Mouse (Mus musculus) CD4-positive, CD25-positive, alpha-beta regulatory T cell, adult 4 months (primary cell): ENCODE data around the gene Opn3. TPM values are rescaled to one million over a fixed set of nuclear protein-coding genes. Genes with fewer than 3 reads are reported as not detected.

Source experiments
- ATAC-seq: one replicate; pipeline ENCODE4 v1.8.0; 2017
- polyA plus RNA-seq, 2 experiments: library from polyadenylated mRNA; unstranded; fragments of 100-300 nt; shearing (Covaris generic); gene quantifications; one replicate each; pipeline ENCODE4 v1.2.1; 2017

The Opn3 gene
- polyA plus RNA-seq, 2 experiments from 2014 or later: not detected

- no peak for ATAC-seq
Measured at GRCm38 (mm10) chr1:175648615-175649014, 44.0 kb downstream of the Opn3 start.

- no peak for ATAC-seq
Measured at GRCm38 (mm10) chr1:175646952-175647351, 45.6 kb downstream of the Opn3 start.

GRCm38 (mm10) chr1:175643496-175644265 lies 48.9 kb downstream of the Opn3 start:
- no peak for ATAC-seq

- no peak for ATAC-seq
Measured at GRCm38 (mm10) chr1:175640435-175641150, 52.0 kb downstream of the Opn3 start.

GRCm38 (mm10) chr1:175639072-175639471 lies 53.5 kb downstream of the Opn3 start:
- ATAC-seq: no peak

GRCm38 (mm10) chr1:175637677-175638076 lies 54.9 kb downstream of the Opn3 start:
- ATAC-seq: no peak

GRCm38 (mm10) chr1:175632470-175632869 lies 60.1 kb downstream of the Opn3 start:
- no peak for ATAC-seq

GRCm38 (mm10) chr1:175631721-175632221 lies 60.8 kb downstream of the Opn3 start:
- ATAC-seq: peak; percentile 72

GRCm38 (mm10) chr1:175631080-175631479 lies 61.5 kb downstream of the Opn3 start:
- no peak for ATAC-seq

- ATAC-seq: no peak
Measured at GRCm38 (mm10) chr1:175630345-175630744, 62.2 kb downstream of the Opn3 start.

- ATAC-seq: no peak
Measured at GRCm38 (mm10) chr1:175629248-175629647, 63.3 kb downstream of the Opn3 start.

GRCm38 (mm10) chr1:175625990-175626692 lies 66.4 kb downstream of the Opn3 start:
- ATAC-seq: peak; percentile 56

GRCm38 (mm10) chr1:175625257-175625879 lies 67.2 kb downstream of the Opn3 start, which contains the start of gene Fh1:
TSS of gene Fh1 (minus strand) at chr1:175625635.
- ATAC-seq: peak; percentile 95

- no peak for ATAC-seq
Measured at GRCm38 (mm10) chr1:175623656-175624055, 68.9 kb downstream of the Opn3 start.

GRCm38 (mm10) chr1:175619814-175620431 lies 72.7 kb downstream of the Opn3 start, which contains the start of gene Kmo:
TSS of gene Kmo (plus strand) at chr1:175620381.
- ATAC-seq: no peak

- no peak for ATAC-seq
Measured at GRCm38 (mm10) chr1:175614992-175615391, 77.6 kb downstream of the Opn3 start.

Other genes with a start within 250 kb of the Opn3 start
- not detected for gene Rgs7, start 200.3 kb downstream of the Opn3 start, polyA plus RNA-seq
- gene Kmo, start 72.4 kb downstream of the Opn3 start, polyA plus RNA-seq: 1 to 10 TPM in 1 of 2 experiments, under 1 TPM in 1; 0.86 to 1.2 TPM
- 10 to 100 TPM; 55.8 to 66.7 TPM for gene Fh1, start 67.1 kb downstream of the Opn3 start, polyA plus RNA-seq
- gene Chml, start 125 bp upstream of the Opn3 start, polyA plus RNA-seq: under 1 TPM; 0.22 to 0.44 TPM
- gene Wdr64, start 5.8 kb upstream of the Opn3 start, polyA plus RNA-seq: not detected
- gene Exo1, start 187.8 kb upstream of the Opn3 start, polyA plus RNA-seq: 1 to 10 TPM; 2.9 to 3.4 TPM
- not detected for gene Gm38100, start 227.6 kb upstream of the Opn3 start, polyA plus RNA-seq